Mouse (Mus musculus) natural killer cell, adult 2 months (primary cell): ENCODE data around the gene BC107364.
"Not testable (repeated sequence)": the region's sequence is repeated elsewhere in the genome, so short reads cannot be mapped to it uniquely, and the experiment has no call there.

Experiments used
- DNase-seq, 2 experiments: peaks; one replicate each; pipeline ENCODE4 v3.0.0; 2022; ENCODE audit warnings: low spot score in 2 of 2

The BC107364 gene

GRCm38 (mm10) chr3:96414126-96414950 is 37.8 kb downstream of the BC107364 start:
- DNase-seq, result peak; percentile 60 to 73

GRCm38 (mm10) chr3:96413581-96414125 is 38.5 kb downstream of the BC107364 start:
- no peak for DNase-seq

- DNase-seq, result no peak
Measured at GRCm38 (mm10) chr3:96411821-96412220, 40.3 kb downstream of the BC107364 start.

GRCm38 (mm10) chr3:96410966-96411365 is 41.1 kb downstream of the BC107364 start:
- no peak for DNase-seq

- DNase-seq, result no peak
Measured at GRCm38 (mm10) chr3:96409701-96410246, 42.3 kb downstream of the BC107364 start.

GRCm38 (mm10) chr3:96408111-96408510 is 44.0 kb downstream of the BC107364 start:
- DNase-seq, result not testable (repeated sequence)

GRCm38 (mm10) chr3:96405541-96406503 is 46.3 kb downstream of the BC107364 start:
- DNase-seq, result no peak

- no peak for DNase-seq
Measured at GRCm38 (mm10) chr3:96405004-96405403, 47.1 kb downstream of the BC107364 start.

- no peak for DNase-seq
Measured at GRCm38 (mm10) chr3:96404450-96404849, 47.7 kb downstream of the BC107364 start.

- DNase-seq, result no peak
Measured at GRCm38 (mm10) chr3:96403016-96403415, 49.1 kb downstream of the BC107364 start.

- peak in 1 of 2 experiments; percentile 17 for DNase-seq
Measured at GRCm38 (mm10) chr3:96401832-96402501, 50.1 kb downstream of the BC107364 start.

GRCm38 (mm10) chr3:96401474-96401831 is 50.7 kb downstream of the BC107364 start:
- no peak for DNase-seq

- no peak for DNase-seq
Measured at GRCm38 (mm10) chr3:96398911-96399310, 53.2 kb downstream of the BC107364 start.

- no peak for DNase-seq
Measured at GRCm38 (mm10) chr3:96396857-96397256, 55.2 kb downstream of the BC107364 start.

GRCm38 (mm10) chr3:96387202-96387601 is 64.9 kb downstream of the BC107364 start:
- not testable (repeated sequence) for DNase-seq
